Mouse (Mus musculus) kidney, embryonic 15.5 days (tissue): Measurements from ENCODE around the gene Ddi1. TPM values are rescaled to one million over a fixed set of nuclear protein-coding genes. Genes with fewer than 3 reads are reported as not detected.
"Not testable (repeated sequence)": the region's sequence is repeated elsewhere in the genome, so short reads cannot be mapped to it uniquely, and the experiment has no call there.

Source experiments
- ATAC-seq: fragments of 200-750 bp; cut with Nextera tagmentation; replicated peaks from 2 replicates; pipeline ENCODE4 v1.8.0; 2017; ENCODE audit warnings: moderate TSS enrichment; ENCODE audit not compliant: low FRiP score
- H3K27ac ChIP-seq: fragments of 300-500 bp; sonication (generic); 2 replicates; pipeline ENCODE4 v1.5.1; 2015; ENCODE audit warnings: mild to moderate bottlenecking, inconsistent platforms
- H3K27me3 ChIP-seq: fragments of 300-500 bp; sonication (generic); 2 replicates; pipeline ENCODE4 v1.6.1; 2015; ENCODE audit warnings: inconsistent platforms
- H3K36me3 ChIP-seq: fragments of 300-500 bp; sonication (generic); 2 replicates; pipeline ENCODE4 v1.6.1; 2015; ENCODE audit warnings: inconsistent platforms
- H3K4me1 ChIP-seq: fragments of 300-500 bp; sonication (generic); 2 replicates; pipeline ENCODE4 v1.6.1; 2015; ENCODE audit warnings: inconsistent platforms
- H3K4me2 ChIP-seq: fragments of 300-500 bp; sonication (generic); 2 replicates; pipeline ENCODE4 v1.6.1; 2015; ENCODE audit warnings: moderate library complexity, mild to moderate bottlenecking, inconsistent platforms
- H3K4me3 ChIP-seq: fragments of 300-500 bp; sonication (generic); replicated peaks from 2 replicates; pipeline ENCODE4 v1.5.1; 2015; ENCODE audit warnings: mild to moderate bottlenecking, inconsistent platforms
- H3K9ac ChIP-seq: fragments of 300-500 bp; sonication (generic); 2 replicates; pipeline ENCODE4 v1.6.1; 2015; ENCODE audit warnings: mild to moderate bottlenecking, inconsistent platforms
- H3K9me3 ChIP-seq: fragments of 300-500 bp; sonication (generic); replicated peaks from 2 replicates; pipeline ENCODE4 v1.6.1; 2016; ENCODE audit warnings: inconsistent platforms
- WGBS: fragments of 180-500 bp; shearing (Covaris S2); methylation state at CpG from one replicate; pipeline ENCODE4 v1.1.7; 2015; ENCODE audit warnings: mixed read lengths; 5-methylcytosine and 5-hydroxymethylcytosine counted together
- polyA plus RNA-seq: library from polyadenylated mRNA; unstranded; fragments of >200 nt; fragmentation: Nextera tagmentation; extraction: Ambion mirVana; gene quantifications from 2 replicates; pipeline ENCODE4 v1.2.1, GENCODE M21; 2015

Ddi1 gene
- polyA plus RNA-seq, 1 experiment from 2014 or later: 0.19 TPM

GRCm38 (mm10) chr9:6250320-6250719, 19.3 kb downstream of the Ddi1 start:
- H3K4me2 ChIP-seq: no peak overlapping the region
- 57% methylated on average over 1 of the region's 1 CpGs for WGBS
- no peak overlapping the region for H3K4me3 ChIP-seq
- no peaks in the 10 kb centered on the region for H3K36me3 ChIP-seq
- H3K9ac ChIP-seq: no peak overlapping the region
- no peaks in the 10 kb centered on the region for H3K27me3 ChIP-seq
- ATAC-seq: no peak
- no peaks in the 10 kb centered on the region for H3K4me1 ChIP-seq
- H3K9me3 ChIP-seq: no peaks in the 10 kb centered on the region
- no peak overlapping the region for H3K27ac ChIP-seq

GRCm38 (mm10) chr9:6235982-6236381, 33.7 kb downstream of the Ddi1 start:
- ATAC-seq, H3K4me3 ChIP-seq, H3K4me2 ChIP-seq, H3K27ac ChIP-seq, H3K4me1 ChIP-seq, H3K9ac ChIP-seq, H3K9me3 ChIP-seq, H3K27me3 ChIP-seq, H3K36me3 ChIP-seq: not testable (repeated sequence)
- 94% methylated on average over 1 of the region's 1 CpGs for WGBS

- no peaks in the 10 kb centered on the region for H3K27me3 ChIP-seq
- H3K4me3 ChIP-seq: no peak overlapping the region
- H3K36me3 ChIP-seq: no peaks in the 10 kb centered on the region
- no peak overlapping the region for H3K27ac ChIP-seq
- no peak overlapping the region for H3K4me2 ChIP-seq
- no peak overlapping the region for H3K9ac ChIP-seq
- ATAC-seq: no peak
- H3K4me1 ChIP-seq: no peaks in the 10 kb centered on the region
- WGBS: 24% methylated on average over 1 of the region's 1 CpGs
- H3K9me3 ChIP-seq: no peaks in the 10 kb centered on the region
Observed at GRCm38 (mm10) chr9:6217505-6217904, 52.1 kb downstream of the Ddi1 start.

- Histone ChIP-seq H3K27me3 (no peaks in the 10 kb centered on the region), H3K9ac (no peak overlapping the region), H3K4me1 (no peaks in the 10 kb centered on the region), H3K27ac (no peak overlapping the region), H3K36me3 (no peaks in the 10 kb centered on the region), H3K4me2 (no peak overlapping the region), H3K9me3 (no peaks in the 10 kb centered on the region), H3K4me3 (no peak overlapping the region)
- no peak for ATAC-seq
- WGBS: 58% methylated on average over 5 of the region's 5 CpGs
Observed at GRCm38 (mm10) chr9:6212862-6213261, 56.8 kb downstream of the Ddi1 start.

Other genes starting within 250 kb of the Ddi1 start
- 13.9 and 16.5 TPM in 2 replicates for gene Pdgfd, start 101.3 kb downstream of the Ddi1 start, polyA plus RNA-seq